Mouse (Mus musculus): Measurements from ENCODE around the gene Hoxc10. TPM values are rescaled to one million over a fixed set of nuclear protein-coding genes. Genes with fewer than 3 reads are reported as not detected.

Gene Hoxc10
- polyA plus RNA-seq, 1 experiment from 2014 or later = not detected

- ATAC-seq = peak; percentile 80
- H3K9ac ChIP-seq = 0 out of 2 replicates have a peak overlapping the region, but pooled peaks have one; percentile 40
- WGBS = under 1% methylated on average over 27 of the region's 33 CpGs
Observed at GRCm38 (mm10) chr15:102999183-102999831, 32.7 kb downstream of the Hoxc10 start.

GRCm38 (mm10) chr15:102999955-103000354 is 33.4 kb downstream of the Hoxc10 start:
- H3K9me3 ChIP-seq (replicated peaks) = no peaks in the 10 kb centered on the region
- no peaks in the 10 kb centered on the region for H3K36me3 ChIP-seq (ENCODE audit: poor library complexity, severe bottlenecking)
- H3K4me3 ChIP-seq = no peak overlapping the region
- H3K4me1 ChIP-seq = peaks cover 9% of the 10 kb centered on the region
- no peak overlapping the region for H3K27ac ChIP-seq
- no peak overlapping the region for H3K9ac ChIP-seq
- 3% methylated on average over 11 of the region's 11 CpGs for WGBS
- H3K27me3 ChIP-seq = peaks cover 100% of the 10 kb centered on the region
- no peak for ATAC-seq
- no peak overlapping the region for H3K4me2 ChIP-seq

More at GRCm38 (mm10) chr15:102999183-102999831, 32.7 kb downstream of the Hoxc10 start:
- peaks cover 9% of the 10 kb centered on the region for H3K4me1 ChIP-seq
- H3K36me3 ChIP-seq (ENCODE audit: poor library complexity, severe bottlenecking) = no peaks in the 10 kb centered on the region
- peaks cover 100% of the 10 kb centered on the region for H3K27me3 ChIP-seq
- H3K4me3 ChIP-seq = peak overlapping the region; percentile 29
- peak overlapping the region; percentile 58 for H3K4me2 ChIP-seq
- H3K9me3 ChIP-seq (replicated peaks) = no peaks in the 10 kb centered on the region
- no peak overlapping the region for H3K27ac ChIP-seq

GRCm38 (mm10) chr15:103000501-103000901 is 33.9 kb downstream of the Hoxc10 start:
- WGBS = under 1% methylated on average over 24 of the region's 24 CpGs
- ATAC-seq = no peak
- peaks cover 9% of the 10 kb centered on the region for H3K4me1 ChIP-seq
- no peak overlapping the region for H3K4me2 ChIP-seq
- 0 out of 2 replicates have a peak overlapping the region, but pooled peaks have one; percentile 12 for H3K4me3 ChIP-seq
- H3K27me3 ChIP-seq = peaks cover 100% of the 10 kb centered on the region
- no peak overlapping the region for H3K9ac ChIP-seq
- no peaks in the 10 kb centered on the region for H3K9me3 ChIP-seq (replicated peaks)
- no peak overlapping the region for H3K27ac ChIP-seq
- no peaks in the 10 kb centered on the region for H3K36me3 ChIP-seq (ENCODE audit: poor library complexity, severe bottlenecking)

GRCm38 (mm10) chr15:103001370-103001769 is 34.8 kb downstream of the Hoxc10 start:
- no peak overlapping the region for H3K4me3 ChIP-seq
- H3K27me3 ChIP-seq = peaks cover 100% of the 10 kb centered on the region
- 6% methylated on average over 2 of the region's 2 CpGs for WGBS
- no peaks in the 10 kb centered on the region for H3K36me3 ChIP-seq (ENCODE audit: poor library complexity, severe bottlenecking)
- no peak overlapping the region for H3K27ac ChIP-seq
- ATAC-seq = no peak
- H3K4me2 ChIP-seq = no peak overlapping the region
- H3K4me1 ChIP-seq = peaks cover 9% of the 10 kb centered on the region
- no peak overlapping the region for H3K9ac ChIP-seq
- H3K9me3 ChIP-seq (replicated peaks) = no peaks in the 10 kb centered on the region

GRCm38 (mm10) chr15:103002156-103002555 is 35.6 kb downstream of the Hoxc10 start:
- H3K4me3 ChIP-seq = no peak overlapping the region
- WGBS = 4% methylated on average over 4 of the region's 4 CpGs
- no peak for ATAC-seq
- no peak overlapping the region for H3K4me2 ChIP-seq
- H3K36me3 ChIP-seq (ENCODE audit: poor library complexity, severe bottlenecking) = no peaks in the 10 kb centered on the region
- H3K27ac ChIP-seq = no peak overlapping the region
- no peaks in the 10 kb centered on the region for H3K9me3 ChIP-seq (replicated peaks)
- no peak overlapping the region for H3K9ac ChIP-seq
- H3K4me1 ChIP-seq = peaks cover 9% of the 10 kb centered on the region
- H3K27me3 ChIP-seq = peaks cover 100% of the 10 kb centered on the region

GRCm38 (mm10) chr15:103002821-103003448 is 36.3 kb downstream of the Hoxc10 start:
- under 1% methylated on average over 13 of the region's 13 CpGs for WGBS
- H3K4me3 ChIP-seq = no peak overlapping the region
- H3K4me2 ChIP-seq = no peak overlapping the region
- no peak overlapping the region for H3K27ac ChIP-seq
- H3K36me3 ChIP-seq (ENCODE audit: poor library complexity, severe bottlenecking) = no peaks in the 10 kb centered on the region
- no peak for ATAC-seq
- H3K9ac ChIP-seq = no peak overlapping the region
- H3K4me1 ChIP-seq = peaks cover 9% of the 10 kb centered on the region
- peaks cover 100% of the 10 kb centered on the region for H3K27me3 ChIP-seq
- H3K9me3 ChIP-seq (replicated peaks) = no peaks in the 10 kb centered on the region

GRCm38 (mm10) chr15:103005308-103005707 is 38.7 kb downstream of the Hoxc10 start:
- WGBS = 1% methylated on average over 17 of the region's 17 CpGs
- Histone ChIP-seq H3K9ac (no peak overlapping the region), H3K36me3 (ENCODE audit: poor library complexity, severe bottlenecking) (no peaks in the 10 kb centered on the region), H3K9me3 (replicated peaks) (no peaks in the 10 kb centered on the region), H3K27me3 (peaks cover 100% of the 10 kb centered on the region), H3K4me1 (no peaks in the 10 kb centered on the region), H3K4me2 (no peak overlapping the region), H3K4me3 (no peak overlapping the region), H3K27ac (no peak overlapping the region)
- no peak for ATAC-seq

- Histone ChIP-seq H3K27me3 (peaks cover 100% of the 10 kb centered on the region), H3K4me3 (no peak overlapping the region), H3K4me1 (no peaks in the 10 kb centered on the region), H3K4me2 (no peak overlapping the region), H3K9me3 (replicated peaks) (no peaks in the 10 kb centered on the region), H3K36me3 (ENCODE audit: poor library complexity, severe bottlenecking) (no peaks in the 10 kb centered on the region), H3K27ac (no peak overlapping the region), H3K9ac (no peak overlapping the region)
- 1% methylated on average over 5 of the region's 5 CpGs for WGBS
- ATAC-seq = no peak
Observed at GRCm38 (mm10) chr15:103005797-103006196, 39.2 kb downstream of the Hoxc10 start.

GRCm38 (mm10) chr15:103006326-103006725 is 39.7 kb downstream of the Hoxc10 start:
- 15% methylated on average over 1 of the region's 1 CpGs for WGBS
- no peak overlapping the region for H3K4me3 ChIP-seq
- no peak for ATAC-seq
- no peaks in the 10 kb centered on the region for H3K4me1 ChIP-seq
- H3K36me3 ChIP-seq (ENCODE audit: poor library complexity, severe bottlenecking) = no peaks in the 10 kb centered on the region
- H3K9me3 ChIP-seq (replicated peaks) = no peaks in the 10 kb centered on the region; the same call in 1 of the 2 replicates
- peaks cover 100% of the 10 kb centered on the region for H3K27me3 ChIP-seq
- no peak overlapping the region for H3K9ac ChIP-seq
- H3K4me2 ChIP-seq = no peak overlapping the region
- no peak overlapping the region for H3K27ac ChIP-seq

- H3K9me3 ChIP-seq (replicated peaks) = no peaks in the 10 kb centered on the region; the same call in 1 of the 2 replicates
- H3K27ac ChIP-seq = no peak overlapping the region
- no peak overlapping the region for H3K9ac ChIP-seq
- peaks cover 6% of the 10 kb centered on the region; the same call in 1 of the 2 replicates for H3K4me1 ChIP-seq
- no peak for ATAC-seq
- no peak overlapping the region for H3K4me2 ChIP-seq
- peaks cover 99% of the 10 kb centered on the region for H3K27me3 ChIP-seq
- H3K36me3 ChIP-seq (ENCODE audit: poor library complexity, severe bottlenecking) = no peaks in the 10 kb centered on the region
- WGBS = 1% methylated on average over 27 of the region's 27 CpGs
- no peak overlapping the region for H3K4me3 ChIP-seq
Observed at GRCm38 (mm10) chr15:103009265-103010111, 42.9 kb downstream of the Hoxc10 start.

GRCm38 (mm10) chr15:103010112-103010846 is 43.7 kb downstream of the Hoxc10 start:
- Histone ChIP-seq H3K9ac (no peak overlapping the region), H3K36me3 (ENCODE audit: poor library complexity, severe bottlenecking) (no peaks in the 10 kb centered on the region), H3K4me3 (no peak overlapping the region), H3K4me2 (no peak overlapping the region), H3K4me1 (peaks cover 6% of the 10 kb centered on the region; the same call in 1 of the 2 replicates), H3K9me3 (replicated peaks) (no peaks in the 10 kb centered on the region; the same call in 1 of the 2 replicates), H3K27me3 (peaks cover 99% of the 10 kb centered on the region), H3K27ac (no peak overlapping the region)
- ATAC-seq = no peak
- WGBS = under 1% methylated on average over 31 of the region's 31 CpGs

Data from forebrain, embryonic 13.5 days (tissue).